Mouse (Mus musculus): Measurements from ENCODE around the gene Slu7. TPM values are rescaled to one million over a fixed set of nuclear protein-coding genes. Genes with fewer than 3 reads are reported as not detected.

Gene Slu7
- polyA plus RNA-seq, 1 experiment from 2014 or later: 42.1 TPM

- Histone ChIP-seq H3K36me3 (no peaks in the 10 kb centered on the region), H3K4me1 (replicated peaks) (0 out of 2 replicates have a peak, but pooled peaks cover 4% of the 10 kb centered on the region), H3K9me3 (replicated peaks) (no peaks in the 10 kb centered on the region), H3K4me3 (no peak overlapping the region), H3K4me2 (no peak overlapping the region), H3K27me3 (replicated peaks) (no peaks in the 10 kb centered on the region), H3K27ac (ENCODE audit: poor library complexity, severe bottlenecking) (no peak overlapping the region), H3K9ac (no peak overlapping the region)
- no peak for ATAC-seq (ENCODE audit: insufficient number of reproducible peaks, low FRiP score)
- 81% methylated on average over 4 of the region's 4 CpGs for WGBS
Measured at GRCm38 (mm10) chr11:43396246-43396645, 37.3 kb upstream of the Slu7 start.

- H3K4me2 ChIP-seq: no peak overlapping the region
- no peak overlapping the region for H3K4me3 ChIP-seq
- no peaks in the 10 kb centered on the region for H3K36me3 ChIP-seq
- H3K4me1 ChIP-seq (replicated peaks): 0 out of 2 replicates have a peak, but pooled peaks cover 4% of the 10 kb centered on the region
- no peak overlapping the region for H3K9ac ChIP-seq
- WGBS: 78% methylated on average over 7 of the region's 7 CpGs
- no peaks in the 10 kb centered on the region for H3K27me3 ChIP-seq (replicated peaks)
- no peak overlapping the region for H3K27ac ChIP-seq (ENCODE audit: poor library complexity, severe bottlenecking)
- no peak for ATAC-seq (ENCODE audit: insufficient number of reproducible peaks, low FRiP score)
- H3K9me3 ChIP-seq (replicated peaks): no peaks in the 10 kb centered on the region
Measured at GRCm38 (mm10) chr11:43396672-43397071, 36.9 kb upstream of the Slu7 start.

GRCm38 (mm10) chr11:43399297-43399696, 34.2 kb upstream of the Slu7 start:
- 40% methylated on average over 4 of the region's 4 CpGs for WGBS
- Histone ChIP-seq H3K9me3 (replicated peaks) (peaks cover under 1% of the 10 kb centered on the region), H3K9ac (no peak overlapping the region), H3K36me3 (no peaks in the 10 kb centered on the region), H3K4me1 (replicated peaks) (0 out of 2 replicates have a peak, but pooled peaks cover 4% of the 10 kb centered on the region), H3K27ac (ENCODE audit: poor library complexity, severe bottlenecking) (no peak overlapping the region), H3K4me3 (no peak overlapping the region), H3K4me2 (no peak overlapping the region), H3K27me3 (replicated peaks) (no peaks in the 10 kb centered on the region)
- no peak for ATAC-seq (ENCODE audit: insufficient number of reproducible peaks, low FRiP score)

GRCm38 (mm10) chr11:43400131-43400530, 33.4 kb upstream of the Slu7 start:
- Histone ChIP-seq H3K27me3 (replicated peaks) (no peaks in the 10 kb centered on the region), H3K4me1 (replicated peaks) (0 out of 2 replicates have a peak, but pooled peaks cover 2% of the 10 kb centered on the region), H3K9me3 (replicated peaks) (peaks cover 6% of the 10 kb centered on the region), H3K4me3 (no peak overlapping the region), H3K9ac (no peak overlapping the region), H3K27ac (ENCODE audit: poor library complexity, severe bottlenecking) (no peak overlapping the region), H3K36me3 (no peaks in the 10 kb centered on the region), H3K4me2 (no peak overlapping the region)
- no peak for ATAC-seq (ENCODE audit: insufficient number of reproducible peaks, low FRiP score)
- 79% methylated on average over 1 of the region's 1 CpGs for WGBS

GRCm38 (mm10) chr11:43404150-43404807, 29.3 kb upstream of the Slu7 start:
- Histone ChIP-seq H3K27me3 (replicated peaks) (no peaks in the 10 kb centered on the region), H3K36me3 (no peaks in the 10 kb centered on the region), H3K4me1 (replicated peaks) (no peaks in the 10 kb centered on the region), H3K27ac (ENCODE audit: poor library complexity, severe bottlenecking) (no peak overlapping the region), H3K9ac (no peak overlapping the region), H3K9me3 (replicated peaks) (peaks cover 6% of the 10 kb centered on the region), H3K4me2 (no peak overlapping the region), H3K4me3 (no peak overlapping the region)
- no peak for ATAC-seq (ENCODE audit: insufficient number of reproducible peaks, low FRiP score)
- WGBS: 77% methylated on average over 15 of the region's 15 CpGs

GRCm38 (mm10) chr11:43408888-43409287, 24.7 kb upstream of the Slu7 start:
- WGBS: 70% methylated on average over 2 of the region's 2 CpGs
- Histone ChIP-seq H3K27me3 (replicated peaks) (no peaks in the 10 kb centered on the region), H3K9me3 (replicated peaks) (peaks cover 6% of the 10 kb centered on the region), H3K9ac (no peak overlapping the region), H3K4me3 (no peak overlapping the region), H3K27ac (ENCODE audit: poor library complexity, severe bottlenecking) (no peak overlapping the region), H3K4me1 (replicated peaks) (no peaks in the 10 kb centered on the region), H3K4me2 (no peak overlapping the region), H3K36me3 (no peaks in the 10 kb centered on the region)
- ATAC-seq (ENCODE audit: insufficient number of reproducible peaks, low FRiP score): no peak

GRCm38 (mm10) chr11:43410291-43410690, 23.3 kb upstream of the Slu7 start:
- no peak overlapping the region for H3K27ac ChIP-seq (ENCODE audit: poor library complexity, severe bottlenecking)
- H3K4me2 ChIP-seq: no peak overlapping the region
- H3K4me3 ChIP-seq: no peak overlapping the region
- H3K4me1 ChIP-seq (replicated peaks): no peaks in the 10 kb centered on the region
- no peak for ATAC-seq (ENCODE audit: insufficient number of reproducible peaks, low FRiP score)
- 77% methylated on average over 7 of the region's 7 CpGs for WGBS
- H3K9me3 ChIP-seq (replicated peaks): no peaks in the 10 kb centered on the region
- no peaks in the 10 kb centered on the region for H3K27me3 ChIP-seq (replicated peaks)
- H3K9ac ChIP-seq: no peak overlapping the region
- no peaks in the 10 kb centered on the region for H3K36me3 ChIP-seq

- Histone ChIP-seq H3K36me3 (no peaks in the 10 kb centered on the region), H3K27ac (ENCODE audit: poor library complexity, severe bottlenecking) (no peak overlapping the region), H3K4me2 (no peak overlapping the region), H3K4me3 (no peak overlapping the region), H3K9ac (no peak overlapping the region), H3K9me3 (replicated peaks) (no peaks in the 10 kb centered on the region), H3K27me3 (replicated peaks) (no peaks in the 10 kb centered on the region), H3K4me1 (replicated peaks) (no peaks in the 10 kb centered on the region)
- 0% methylated on average over 1 of the region's 1 CpGs for WGBS
- ATAC-seq (ENCODE audit: insufficient number of reproducible peaks, low FRiP score): no peak
Measured at GRCm38 (mm10) chr11:43411413-43411812, 22.1 kb upstream of the Slu7 start.

- 25% methylated on average over 14 of the region's 14 CpGs for WGBS
- Histone ChIP-seq H3K4me1 (replicated peaks) (no peaks in the 10 kb centered on the region), H3K4me3 (no peak overlapping the region), H3K27ac (ENCODE audit: poor library complexity, severe bottlenecking) (no peak overlapping the region), H3K36me3 (no peaks in the 10 kb centered on the region), H3K4me2 (no peak overlapping the region), H3K9ac (no peak overlapping the region), H3K27me3 (replicated peaks) (no peaks in the 10 kb centered on the region), H3K9me3 (replicated peaks) (no peaks in the 10 kb centered on the region)
- no peak for ATAC-seq (ENCODE audit: insufficient number of reproducible peaks, low FRiP score)
Measured at GRCm38 (mm10) chr11:43412771-43413451, 20.6 kb upstream of the Slu7 start.

- Histone ChIP-seq H3K4me3 (no peak overlapping the region), H3K27me3 (replicated peaks) (no peaks in the 10 kb centered on the region), H3K27ac (ENCODE audit: poor library complexity, severe bottlenecking) (no peak overlapping the region), H3K9me3 (replicated peaks) (no peaks in the 10 kb centered on the region), H3K9ac (no peak overlapping the region), H3K4me1 (replicated peaks) (no peaks in the 10 kb centered on the region), H3K4me2 (no peak overlapping the region), H3K36me3 (peaks cover 13% of the 10 kb centered on the region)
- WGBS: 58% methylated on average over 7 of the region's 7 CpGs
- ATAC-seq (ENCODE audit: insufficient number of reproducible peaks, low FRiP score): no peak
Measured at GRCm38 (mm10) chr11:43417201-43417600, 16.3 kb upstream of the Slu7 start.

- no peak for ATAC-seq (ENCODE audit: insufficient number of reproducible peaks, low FRiP score)
- WGBS: 76% methylated on average over 5 of the region's 5 CpGs
- no peak overlapping the region for H3K4me3 ChIP-seq
- no peak overlapping the region for H3K27ac ChIP-seq (ENCODE audit: poor library complexity, severe bottlenecking)
- no peak overlapping the region for H3K9ac ChIP-seq
- H3K9me3 ChIP-seq (replicated peaks): no peaks in the 10 kb centered on the region
- peaks cover 12% of the 10 kb centered on the region for H3K4me1 ChIP-seq (replicated peaks)
- H3K4me2 ChIP-seq: no peak overlapping the region
- no peaks in the 10 kb centered on the region for H3K27me3 ChIP-seq (replicated peaks)
- peaks cover 33% of the 10 kb centered on the region for H3K36me3 ChIP-seq
Measured at GRCm38 (mm10) chr11:43424386-43424785, 9.2 kb upstream of the Slu7 start.

All from heart, embryonic 12.5 days (tissue).